Mouse (Mus musculus): ENCODE measurements around the gene Nsdhl. TPM values are rescaled to one million over a fixed set of nuclear protein-coding genes. Genes with fewer than 3 reads are reported as not detected.

Gene Nsdhl
- 35.8 and 37.6 TPM in 2 replicates for polyA plus RNA-seq (2016; fragmentation: Nextera tagmentation; extraction: Ambion mirVana)

DNA sequence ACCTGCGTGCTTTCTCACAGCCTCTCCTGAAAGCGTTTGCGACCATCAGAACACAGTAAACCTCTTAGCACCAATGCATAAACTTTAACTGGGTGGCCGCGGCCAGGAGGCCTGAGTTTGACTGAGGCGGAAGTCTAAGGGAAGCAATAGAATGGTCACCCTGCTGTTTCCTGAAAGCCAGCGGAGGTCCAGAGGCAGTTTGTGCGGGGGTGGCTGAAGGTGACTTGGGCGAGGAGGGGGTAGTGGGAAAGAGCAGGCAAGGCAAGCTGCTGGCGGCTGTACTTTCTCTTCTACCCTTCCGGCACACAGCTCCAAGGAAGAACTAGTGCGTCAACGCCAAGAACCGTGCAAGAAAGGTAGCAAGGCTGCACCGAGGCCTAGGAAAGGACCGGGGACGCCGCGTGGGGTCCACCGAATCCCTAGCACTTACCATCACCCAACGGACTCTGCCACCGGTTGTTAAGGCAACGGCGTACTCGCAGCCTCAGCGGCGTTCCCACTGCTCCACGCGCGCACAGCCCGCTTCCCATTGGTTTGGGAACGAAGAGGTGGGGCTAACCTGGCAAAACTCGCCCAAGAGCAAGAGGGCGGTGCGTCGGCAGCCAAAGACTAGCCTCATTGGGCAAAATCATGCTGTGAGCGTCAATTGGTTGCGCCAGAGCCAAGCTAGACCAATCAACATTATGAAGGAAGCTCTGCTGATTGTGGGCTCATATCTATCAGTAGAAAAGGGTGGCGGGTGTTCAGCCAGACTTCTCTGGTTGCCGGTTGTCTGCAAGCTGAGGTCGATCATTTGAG lies at the start of gene Nsdhl, which contains the start of gene Cetn2:
Gene Nsdhl (plus strand): TSS at position 674 of the 798 bp plus-strand sequence.
Gene Cetn2 (minus strand): TSS at position 528 of the 798 bp plus-strand sequence.
- Histone ChIP-seq H3K4me2 (replicated peaks) (peak within 1 kb of the TSS; percentile 57), H3K4me1 (0 out of 2 replicates have a peak, but pooled peaks cover 9% of the 10 kb centered on the region), H3K4me3 (peak within 1 kb of the TSS; percentile 48), H3K36me3 (no peaks in the 10 kb centered on the region), H3K9ac (peak within 1 kb of the TSS; percentile 58), H3K9me3 (replicated peaks) (no peaks in the 10 kb centered on the region), H3K27me3 (no peaks in the 10 kb centered on the region; the same call in 1 of the 2 replicates), H3K27ac (peak within 1 kb of the TSS; percentile 66)
- WGBS = 15% methylated on average over 41 of the region's 41 CpGs
- peak; percentile 98 for ATAC-seq (ENCODE audit: low FRiP score)

DNA sequence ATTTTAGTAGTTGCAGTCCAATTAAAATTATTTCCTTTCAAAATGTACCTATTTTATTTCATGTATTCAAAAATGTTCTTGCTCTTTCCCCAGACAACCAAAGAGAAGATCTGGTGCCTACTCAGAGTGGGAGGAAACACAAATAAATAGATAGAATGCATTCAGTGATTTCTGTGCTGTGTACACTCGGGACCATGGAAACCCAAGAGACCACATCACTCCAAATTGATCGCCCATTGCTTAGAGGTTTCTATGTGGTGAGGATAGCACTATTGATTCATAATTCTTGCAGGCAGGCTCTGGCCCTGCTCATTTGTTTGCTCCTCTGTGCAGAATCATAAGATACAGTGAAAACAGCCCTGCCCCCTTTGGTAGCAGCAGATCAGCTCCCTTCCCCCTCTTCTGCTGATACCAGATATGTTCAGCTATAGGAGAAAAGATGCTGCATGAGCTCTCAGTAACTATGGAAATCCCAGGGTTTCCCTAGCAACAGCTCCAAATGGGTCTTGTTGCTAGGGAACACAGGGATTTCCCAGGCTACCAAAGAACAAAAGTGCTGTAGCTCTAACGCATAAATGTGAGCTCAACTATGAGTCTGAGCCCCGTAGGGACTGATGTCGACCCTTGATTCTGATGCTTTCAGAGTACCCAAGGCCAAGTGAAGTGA lies 22.8 kb upstream of the Nsdhl start:
- WGBS = 48% methylated on average over 5 of the region's 5 CpGs
- no peaks in the 10 kb centered on the region; the same call in 1 of the 2 replicates for H3K4me1 ChIP-seq
- no peak overlapping the region for H3K4me2 ChIP-seq (replicated peaks)

DNA sequence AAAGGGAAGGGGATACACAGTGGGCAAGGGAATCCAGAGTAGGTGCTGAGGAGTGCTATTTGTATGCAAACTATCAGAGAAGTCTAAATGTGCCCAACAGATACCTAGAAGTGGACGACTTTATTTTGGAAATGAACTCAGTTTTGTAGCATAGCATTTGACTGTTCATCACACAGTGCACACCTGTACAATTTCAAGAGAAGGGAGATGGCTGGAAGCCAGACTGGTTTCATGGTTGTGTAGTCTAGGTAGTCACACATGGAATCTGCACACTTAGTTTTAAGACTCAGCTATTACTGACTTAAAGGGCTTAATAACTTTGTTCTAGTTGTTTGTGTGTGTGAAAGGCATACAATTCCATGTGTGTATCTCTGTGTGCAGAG lies 22.3 kb upstream of the Nsdhl start:
- Histone ChIP-seq H3K9me3 (replicated peaks) (no peaks in the 10 kb centered on the region), H3K4me1 (no peaks in the 10 kb centered on the region; the same call in 1 of the 2 replicates), H3K27ac (peak overlapping the region; percentile 77), H3K4me2 (replicated peaks) (no peak overlapping the region), H3K27me3 (no peaks in the 10 kb centered on the region), H3K4me3 (no peak overlapping the region), H3K9ac (no peak overlapping the region), H3K36me3 (no peaks in the 10 kb centered on the region)
- WGBS = 65% methylated on average over 1 of the region's 1 CpGs
- ATAC-seq (ENCODE audit: low FRiP score) = peak; percentile 48

More for the DNA sequence above, 22.8 kb upstream of the Nsdhl start:
- ATAC-seq (ENCODE audit: low FRiP score) = peak; percentile 97
- Histone ChIP-seq H3K4me3 (no peak overlapping the region), H3K27ac (peak overlapping the region; percentile 77), H3K9me3 (replicated peaks) (no peaks in the 10 kb centered on the region), H3K36me3 (no peaks in the 10 kb centered on the region), H3K27me3 (no peaks in the 10 kb centered on the region), H3K9ac (no peak overlapping the region)

DNA sequence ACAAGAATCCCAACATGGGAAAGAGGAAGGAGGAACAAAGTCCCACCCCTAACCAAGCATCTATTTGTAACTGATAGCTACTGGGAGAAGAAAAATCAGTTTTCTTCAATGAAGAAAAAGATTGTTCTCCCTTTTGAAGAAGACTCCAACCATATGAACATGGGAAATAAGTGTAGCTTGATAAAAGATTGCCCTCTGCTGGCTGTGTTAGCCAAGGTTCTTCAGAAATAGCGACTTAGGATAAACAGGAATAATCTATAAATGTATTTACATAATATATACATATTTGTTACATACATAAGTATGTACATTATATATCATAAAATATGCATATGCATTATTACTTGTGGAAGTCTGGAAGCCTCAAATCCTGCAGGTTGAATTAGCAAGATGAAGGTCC lies 15.8 kb upstream of the Nsdhl start:
- no peak for ATAC-seq (ENCODE audit: low FRiP score)
- no peaks in the 10 kb centered on the region for H3K9me3 ChIP-seq (replicated peaks)
- no peak overlapping the region for H3K27ac ChIP-seq
- H3K9ac ChIP-seq = no peak overlapping the region
- no peaks in the 10 kb centered on the region for H3K36me3 ChIP-seq
- H3K27me3 ChIP-seq = no peaks in the 10 kb centered on the region
- no peak overlapping the region for H3K4me2 ChIP-seq (replicated peaks)
- no peaks in the 10 kb centered on the region for H3K4me1 ChIP-seq
- WGBS = 39% methylated on average over 1 of the region's 1 CpGs
- no peak overlapping the region for H3K4me3 ChIP-seq

DNA sequence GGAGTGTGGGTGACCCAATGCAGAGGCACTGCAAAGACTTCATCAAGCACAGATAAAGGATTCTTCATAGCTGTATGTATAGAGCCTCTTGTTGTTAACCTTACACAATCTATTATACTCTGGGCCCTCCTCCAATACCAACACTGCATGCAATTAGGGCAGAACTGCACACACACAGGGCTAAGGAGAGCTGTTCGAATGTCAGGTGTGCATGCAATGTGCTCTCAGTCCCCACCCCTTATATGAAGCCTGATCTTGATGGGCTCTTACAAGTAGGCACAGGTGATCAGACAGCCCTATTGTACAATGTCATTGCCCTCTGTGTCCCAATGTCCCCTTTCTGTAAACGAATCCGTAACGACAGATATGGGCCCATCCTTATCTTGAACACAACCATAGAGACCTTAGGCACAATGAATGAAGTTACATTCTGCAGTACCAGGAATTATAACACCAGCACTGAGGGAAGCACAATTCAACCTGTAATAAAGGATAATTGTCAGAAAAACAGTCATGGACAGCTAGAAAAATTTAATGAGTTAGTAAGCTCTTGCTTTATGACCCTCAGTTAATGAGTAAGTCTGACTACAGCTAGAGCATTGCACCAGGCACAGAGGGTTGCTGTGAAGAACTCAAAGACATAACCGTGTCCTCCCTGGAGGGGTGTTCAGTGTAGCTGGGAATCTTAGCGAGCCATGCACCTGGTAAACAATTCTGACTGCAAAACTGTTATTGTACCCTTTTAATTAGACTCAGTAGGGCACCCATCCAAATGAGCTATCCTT lies 10.5 kb upstream of the Nsdhl start:
- Histone ChIP-seq H3K27me3 (no peaks in the 10 kb centered on the region), H3K4me1 (no peaks in the 10 kb centered on the region), H3K4me2 (replicated peaks) (no peak overlapping the region), H3K9me3 (replicated peaks) (no peaks in the 10 kb centered on the region), H3K36me3 (no peaks in the 10 kb centered on the region), H3K27ac (no peak overlapping the region), H3K9ac (no peak overlapping the region), H3K4me3 (no peak overlapping the region)
- 86% methylated on average over 6 of the region's 6 CpGs for WGBS
- ATAC-seq (ENCODE audit: low FRiP score) = peak; percentile 64

DNA sequence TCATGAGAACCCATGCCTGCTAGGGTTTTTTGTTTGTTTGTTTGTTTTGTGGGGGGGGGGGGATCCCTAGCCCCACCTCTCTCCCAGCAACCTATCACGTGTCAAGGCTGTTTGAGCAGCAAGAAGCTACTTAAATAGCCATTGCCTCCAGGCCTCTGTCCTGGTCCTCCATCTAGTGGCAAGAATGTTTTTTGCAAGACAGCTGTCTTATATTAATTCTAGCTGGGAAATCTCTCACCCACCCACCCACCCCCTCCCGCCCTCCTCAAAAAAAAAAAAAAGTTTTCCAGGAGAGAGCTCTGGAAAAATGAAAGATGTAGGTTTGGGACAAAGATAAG lies 10.0 kb upstream of the Nsdhl start:
- Histone ChIP-seq H3K4me1 (no peaks in the 10 kb centered on the region), H3K36me3 (no peaks in the 10 kb centered on the region), H3K27ac (no peak overlapping the region), H3K9me3 (replicated peaks) (no peaks in the 10 kb centered on the region), H3K27me3 (no peaks in the 10 kb centered on the region), H3K9ac (no peak overlapping the region), H3K4me2 (replicated peaks) (no peak overlapping the region), H3K4me3 (no peak overlapping the region)
- ATAC-seq (ENCODE audit: low FRiP score) = peak; percentile 71
- 27% methylated on average over 2 of the region's 2 CpGs for WGBS

DNA sequence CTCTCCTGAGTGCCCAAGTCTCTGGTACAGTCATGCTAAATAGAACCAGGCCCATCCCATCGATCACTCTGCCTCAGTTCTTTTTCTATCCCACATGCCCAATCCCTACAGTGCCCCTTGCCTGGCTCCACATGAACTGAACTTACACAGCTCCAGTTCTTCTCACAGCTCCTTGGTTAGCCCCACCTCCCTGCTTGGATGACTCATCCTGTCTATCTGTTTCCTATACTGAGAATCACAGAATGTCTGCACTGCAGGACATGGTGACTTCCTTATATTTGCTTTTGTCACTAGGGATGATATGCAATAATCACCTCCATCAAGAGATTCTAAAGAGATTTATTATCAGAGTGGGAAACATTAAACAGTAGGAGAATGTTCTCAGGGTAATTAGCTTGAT lies 6.7 kb upstream of the Nsdhl start:
- no peak overlapping the region for H3K4me2 ChIP-seq (replicated peaks)
- no peaks in the 10 kb centered on the region for H3K9me3 ChIP-seq (replicated peaks)
- no peak overlapping the region for H3K9ac ChIP-seq
- no peak for ATAC-seq (ENCODE audit: low FRiP score)
- no peaks in the 10 kb centered on the region for H3K27me3 ChIP-seq
- no peak overlapping the region for H3K27ac ChIP-seq
- H3K36me3 ChIP-seq = no peaks in the 10 kb centered on the region
- 69% methylated on average over 1 of the region's 1 CpGs for WGBS
- no peak overlapping the region for H3K4me3 ChIP-seq
- H3K4me1 ChIP-seq = no peaks in the 10 kb centered on the region

DNA sequence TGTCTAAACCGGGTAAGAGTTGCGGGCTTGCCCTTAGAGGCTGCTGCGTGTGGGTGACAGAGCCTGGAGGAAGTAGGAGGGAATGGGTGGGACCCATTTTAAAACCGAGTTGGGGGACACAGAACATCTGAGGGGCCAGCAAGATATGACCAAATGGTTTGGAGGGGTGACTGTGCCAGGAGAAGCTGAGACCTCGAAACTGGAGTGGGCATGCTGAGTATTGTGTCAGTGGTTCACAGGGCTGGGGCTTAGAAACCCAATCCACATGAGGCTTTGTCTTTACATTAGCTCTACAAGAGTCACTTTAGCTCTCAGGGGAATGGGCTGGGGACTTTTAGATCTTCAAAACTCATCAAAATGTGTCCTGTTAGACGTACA lies 314 bp downstream of the Nsdhl start:
- peak overlapping the region; percentile 66 for H3K27ac ChIP-seq
- WGBS = 23% methylated on average over 6 of the region's 6 CpGs
- no peaks in the 10 kb centered on the region for H3K9me3 ChIP-seq (replicated peaks)
- H3K36me3 ChIP-seq = no peaks in the 10 kb centered on the region
- no peak for ATAC-seq (ENCODE audit: low FRiP score)
- peak overlapping the region; percentile 48 for H3K4me3 ChIP-seq
- 0 out of 2 replicates have a peak, but pooled peaks cover 9% of the 10 kb centered on the region for H3K4me1 ChIP-seq
- H3K9ac ChIP-seq = peak overlapping the region; percentile 58
- H3K27me3 ChIP-seq = no peaks in the 10 kb centered on the region; the same call in 1 of the 2 replicates
- peak overlapping the region; percentile 56 for H3K4me2 ChIP-seq (replicated peaks)

DNA sequence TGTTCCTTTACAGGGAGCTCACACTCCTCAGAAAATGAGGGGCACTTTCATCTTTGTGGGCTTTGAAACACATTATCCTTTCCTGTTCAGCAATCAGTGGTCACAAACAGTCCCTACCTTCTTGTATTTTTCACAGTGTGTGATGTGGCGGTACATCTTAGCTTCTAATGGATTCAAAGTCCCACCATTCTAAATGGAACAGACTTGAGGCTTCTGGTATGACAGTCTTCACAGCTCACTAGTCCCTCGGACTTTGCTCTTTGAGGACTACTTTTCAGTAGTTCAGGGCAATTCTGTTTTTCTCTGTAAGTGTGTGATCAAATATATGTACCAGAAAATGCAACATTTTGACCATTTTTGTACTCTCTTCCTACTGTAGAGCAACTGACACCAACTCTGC lies 3.0 kb downstream of the Nsdhl start:
- no peak overlapping the region for H3K27ac ChIP-seq
- ATAC-seq (ENCODE audit: low FRiP score) = no peak
- WGBS = 80% methylated on average over 2 of the region's 2 CpGs

DNA sequence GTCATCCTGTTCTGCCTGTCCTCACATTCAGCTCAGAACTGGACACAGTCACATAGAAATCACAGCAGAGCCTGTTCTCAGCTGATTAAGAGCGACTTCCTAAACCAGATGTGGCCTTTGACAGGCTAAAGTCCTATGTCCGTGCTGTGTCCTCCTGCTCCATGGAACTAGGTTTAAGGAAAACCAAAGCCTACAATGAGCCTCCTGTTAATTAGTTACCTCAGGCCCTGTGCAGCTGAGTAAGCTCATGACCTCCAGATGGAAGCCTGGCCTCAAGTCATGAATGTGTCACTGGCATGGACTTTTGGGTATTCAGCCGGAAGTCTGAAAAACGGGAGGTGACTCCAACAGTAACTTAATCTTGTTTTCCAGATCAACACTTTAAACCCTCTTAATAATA lies 35.1 kb downstream of the Nsdhl start:
- Histone ChIP-seq H3K9ac (no peak overlapping the region), H3K4me3 (no peak overlapping the region), H3K27me3 (no peaks in the 10 kb centered on the region), H3K9me3 (replicated peaks) (no peaks in the 10 kb centered on the region), H3K4me2 (replicated peaks) (no peak overlapping the region), H3K27ac (no peak overlapping the region), H3K4me1 (no peaks in the 10 kb centered on the region), H3K36me3 (peaks cover 12% of the 10 kb centered on the region)
- 86% methylated on average over 4 of the region's 4 CpGs for WGBS
- ATAC-seq (ENCODE audit: low FRiP score) = no peak

More for the DNA sequence above, 3.0 kb downstream of the Nsdhl start:
- H3K36me3 ChIP-seq = no peaks in the 10 kb centered on the region
- 0 out of 2 replicates have a peak, but pooled peaks cover 9% of the 10 kb centered on the region for H3K4me1 ChIP-seq
- no peaks in the 10 kb centered on the region; the same call in 1 of the 2 replicates for H3K27me3 ChIP-seq
- no peak overlapping the region for H3K4me3 ChIP-seq
- no peaks in the 10 kb centered on the region for H3K9me3 ChIP-seq (replicated peaks)
- no peak overlapping the region for H3K9ac ChIP-seq
- H3K4me2 ChIP-seq (replicated peaks) = no peak overlapping the region

DNA sequence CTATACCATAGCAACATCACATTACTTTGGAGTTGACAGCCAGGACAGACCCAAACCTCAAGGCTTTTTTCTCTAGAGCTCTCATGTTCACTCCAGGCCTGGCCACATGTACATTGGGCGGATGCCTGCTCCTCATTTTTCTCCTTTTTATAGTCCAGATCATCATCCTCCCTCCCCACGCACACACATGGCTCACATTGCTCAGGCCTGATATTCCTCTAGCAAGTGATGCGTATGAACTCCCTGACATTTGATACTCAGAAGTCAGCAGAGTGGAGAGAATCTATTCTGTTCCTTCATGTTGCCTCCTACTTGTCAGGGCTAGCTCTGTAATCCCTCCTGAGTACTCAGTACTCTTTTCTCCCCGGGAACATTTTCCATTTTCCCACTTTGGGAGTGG lies 38.1 kb downstream of the Nsdhl start:
- Histone ChIP-seq H3K9me3 (replicated peaks) (no peaks in the 10 kb centered on the region), H3K4me1 (no peaks in the 10 kb centered on the region), H3K4me2 (replicated peaks) (no peak overlapping the region), H3K36me3 (peaks cover 9% of the 10 kb centered on the region), H3K27me3 (no peaks in the 10 kb centered on the region), H3K27ac (no peak overlapping the region), H3K4me3 (no peak overlapping the region), H3K9ac (no peak overlapping the region)
- ATAC-seq (ENCODE audit: low FRiP score) = no peak
- WGBS = 88% methylated on average over 4 of the region's 4 CpGs

DNA sequence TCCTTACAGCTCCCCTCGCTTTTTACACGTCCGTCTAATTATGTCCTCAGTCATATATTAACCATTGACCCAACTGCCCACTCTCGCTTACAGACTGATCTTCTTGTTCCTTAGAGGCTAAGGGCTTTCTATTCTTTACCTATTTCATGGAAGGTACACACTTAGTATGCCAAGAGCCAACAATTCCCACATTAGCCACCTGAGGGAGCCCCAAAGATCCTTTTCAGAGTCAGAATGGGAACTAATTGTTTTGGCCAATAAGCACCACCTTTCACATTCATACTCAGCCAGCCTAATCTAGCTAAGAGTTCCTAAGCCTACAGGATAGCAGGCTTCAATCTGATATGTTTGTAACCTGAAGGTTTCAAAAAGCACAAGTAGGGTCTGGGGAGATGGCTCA lies 42.1 kb downstream of the Nsdhl start:
- WGBS = 84% methylated on average over 4 of the region's 4 CpGs
- no peak for ATAC-seq (ENCODE audit: low FRiP score)
- no peak overlapping the region for H3K27ac ChIP-seq
- H3K36me3 ChIP-seq = peaks cover 9% of the 10 kb centered on the region
- H3K4me3 ChIP-seq = no peak overlapping the region
- H3K27me3 ChIP-seq = no peaks in the 10 kb centered on the region
- no peaks in the 10 kb centered on the region for H3K4me1 ChIP-seq
- H3K4me2 ChIP-seq (replicated peaks) = no peak overlapping the region
- H3K9me3 ChIP-seq (replicated peaks) = no peaks in the 10 kb centered on the region
- no peak overlapping the region for H3K9ac ChIP-seq
